Mouse (Mus musculus): ENCODE measurements around the gene Crocc2. TPM values are rescaled to one million over a fixed set of nuclear protein-coding genes. Genes with fewer than 3 reads are reported as not detected.

Crocc2 gene
- polyA plus RNA-seq, 1 experiment from 2014 or later: 0.30 TPM

- CTCF ChIA-PET: no interaction called here
- peaks cover 3% of the 10 kb centered on the region for H3K27me3 ChIP-seq
- POLR2A ChIA-PET: no interaction called here
- ATAC-seq (no peak), DNase-seq (ENCODE audit: low read depth, low spot score) (no peak)
- no peak for TF ChIP-seq CTCF (IDR thresholded peaks at IDR 0.05)
- in situ Hi-C loops (cut with MboI; ENCODE audit: low pct_unique_long_range_greater_than_20kb): no loop called here
These were observed 30.0 kb upstream of the Crocc2 start for GRCm38 (mm10) chr1:93138534-93138933.

- in situ Hi-C loops (cut with MboI; ENCODE audit: low pct_unique_long_range_greater_than_20kb): no loop called here
- DNase-seq (ENCODE audit: low read depth, low spot score) (no peak), ATAC-seq (no peak)
- POLR2A ChIA-PET: no interaction called here
- H3K27me3 ChIP-seq: peaks cover 7% of the 10 kb centered on the region
- CTCF ChIA-PET: no interaction called here
- no peak for TF ChIP-seq CTCF (IDR thresholded peaks at IDR 0.05)
These were observed 28.8 kb upstream of the Crocc2 start for GRCm38 (mm10) chr1:93139713-93140112.

- in situ Hi-C loops (cut with MboI; ENCODE audit: low pct_unique_long_range_greater_than_20kb): no loop called here
- CTCF ChIA-PET: no interaction called here
- POLR2A ChIA-PET: no interaction called here
- peaks cover 9% of the 10 kb centered on the region for H3K27me3 ChIP-seq
- ATAC-seq: no peak
- no peak for DNase-seq (ENCODE audit: low read depth, low spot score)
- TF ChIP-seq CTCF (IDR thresholded peaks at IDR 0.05): no peak
These were observed 25.7 kb upstream of the Crocc2 start for GRCm38 (mm10) chr1:93142871-93143270.

- in situ Hi-C loops (cut with MboI; ENCODE audit: low pct_unique_long_range_greater_than_20kb): no loop called here
- CTCF ChIA-PET: interaction anchor here (1.5 to 1.7 kb wide), 2 partner anchors 9 to 16 kb away, joined by 3 to 4 read pairs; partner anchors contain the start of gene Agxt
- DNase-seq (ENCODE audit: low read depth, low spot score) (no peak), ATAC-seq (no peak)
- peaks cover 9% of the 10 kb centered on the region for H3K27me3 ChIP-seq
- POLR2A ChIA-PET: no interaction called here
- no peak for TF ChIP-seq CTCF (IDR thresholded peaks at IDR 0.05)
These were observed 24.3 kb upstream of the Crocc2 start for GRCm38 (mm10) chr1:93144176-93144575.

GRCm38 (mm10) chr1:93150907-93151661 is 17.4 kb upstream of the Crocc2 start:
- DNase-seq (ENCODE audit: low read depth, low spot score) (no peak), ATAC-seq (no peak)
- peaks cover 9% of the 10 kb centered on the region for H3K27me3 ChIP-seq
- ChIA-PET CTCF (no interaction called here), POLR2A (no interaction called here)
- in situ Hi-C loops (cut with MboI; ENCODE audit: low pct_unique_long_range_greater_than_20kb): no loop called here
- TF ChIP-seq CTCF (IDR thresholded peaks at IDR 0.05): no peak

- in situ Hi-C loops (cut with MboI; ENCODE audit: low pct_unique_long_range_greater_than_20kb): no loop called here
- ChIA-PET CTCF (no interaction called here), POLR2A (no interaction called here)
- ATAC-seq (no peak), DNase-seq (ENCODE audit: low read depth, low spot score) (no peak)
- no peak for TF ChIP-seq CTCF (IDR thresholded peaks at IDR 0.05)
- H3K27me3 ChIP-seq: no peaks in the 10 kb centered on the region
These were observed 11.0 kb upstream of the Crocc2 start for GRCm38 (mm10) chr1:93157566-93157965.

- CTCF ChIA-PET: no interaction called here
- DNase-seq (ENCODE audit: low read depth, low spot score) (no peak), ATAC-seq (no peak)
- TF ChIP-seq CTCF (IDR thresholded peaks at IDR 0.05): no peak
- in situ Hi-C loops (cut with MboI; ENCODE audit: low pct_unique_long_range_greater_than_20kb): no loop called here
- POLR2A ChIA-PET: no interaction called here
- no peaks in the 10 kb centered on the region for H3K27me3 ChIP-seq
These were observed 9.6 kb upstream of the Crocc2 start for GRCm38 (mm10) chr1:93158916-93159315.

- in situ Hi-C loops (cut with MboI; ENCODE audit: low pct_unique_long_range_greater_than_20kb): no loop called here
- ChIA-PET CTCF (interaction anchor here (1.1 kb wide), 1 partner anchor 31 kb away, joined by 4 read pairs; no protein-coding TSS in a partner anchor), POLR2A (no interaction called here)
- no peak for TF ChIP-seq CTCF (IDR thresholded peaks at IDR 0.05)
- no peaks in the 10 kb centered on the region for H3K27me3 ChIP-seq
- DNase-seq (ENCODE audit: low read depth, low spot score) (no peak), ATAC-seq (peak; percentile 4)
These were observed 8.7 kb upstream of the Crocc2 start for GRCm38 (mm10) chr1:93159566-93160500.

- in situ Hi-C loops (cut with MboI; ENCODE audit: low pct_unique_long_range_greater_than_20kb): no loop called here
- TF ChIP-seq CTCF (IDR thresholded peaks at IDR 0.05): no peak
- POLR2A ChIA-PET: no interaction called here
- DNase-seq (ENCODE audit: low read depth, low spot score): no peak
- no peaks in the 10 kb centered on the region for H3K27me3 ChIP-seq
- CTCF ChIA-PET: interaction anchor here (1.1 kb wide), 1 partner anchor 32 kb away, joined by 4 read pairs; no protein-coding TSS in a partner anchor
- ATAC-seq: peak; percentile 40
These were observed 7.9 kb upstream of the Crocc2 start, which contains the start of gene 2310007B03Rik for GRCm38 (mm10) chr1:93160501-93161133. Gene 2310007B03Rik (minus strand): TSS chr1:93160948.

GRCm38 (mm10) chr1:93161350-93161749 is 7.2 kb upstream of the Crocc2 start:
- H3K27me3 ChIP-seq: no peaks in the 10 kb centered on the region
- CTCF ChIA-PET: no interaction called here
- in situ Hi-C loops (cut with MboI; ENCODE audit: low pct_unique_long_range_greater_than_20kb): no loop called here
- ATAC-seq (no peak), DNase-seq (ENCODE audit: low read depth, low spot score) (no peak)
- no peak for TF ChIP-seq CTCF (IDR thresholded peaks at IDR 0.05)
- POLR2A ChIA-PET: no interaction called here
